Mouse (Mus musculus) stomach, embryonic 16.5 days (tissue): ENCODE measurements around the gene Tmem251. TPM values are rescaled to one million over a fixed set of nuclear protein-coding genes. Genes with fewer than 3 reads are reported as not detected.

ENCODE experiments used
- ATAC-seq: fragments of 200-750 bp; cut with Nextera tagmentation; 2 replicates; pipeline ENCODE4 v1.8.0; 2017; ENCODE audit warnings: moderate number of reproducible peaks, moderate TSS enrichment; ENCODE audit not compliant: insufficient read depth, low FRiP score
- H3K27ac ChIP-seq: fragments of 300-500 bp; sonication (generic); 2 replicates; pipeline ENCODE4 v1.5.1; 2014; ENCODE audit warnings: low read length
- H3K27me3 ChIP-seq: fragments of 300-500 bp; sonication (generic); 2 replicates; pipeline ENCODE4 v1.6.1; 2014; ENCODE audit warnings: low read length, control low read depth, mixed read lengths; ENCODE audit not compliant: control insufficient read depth, insufficient read depth
- H3K36me3 ChIP-seq: fragments of 300-500 bp; sonication (generic); 2 replicates; pipeline ENCODE4 v1.6.1; 2014; ENCODE audit warnings: low read length; ENCODE audit not compliant: control insufficient read depth, insufficient read depth
- H3K4me1 ChIP-seq: fragments of 300-500 bp; sonication (generic); 2 replicates; pipeline ENCODE4 v1.6.1; 2014; ENCODE audit warnings: low read length, control low read depth, mixed read lengths; ENCODE audit not compliant: control insufficient read depth, insufficient read depth
- H3K4me2 ChIP-seq: fragments of 300-500 bp; sonication (generic); 2 replicates; pipeline ENCODE4 v1.6.1; 2014; ENCODE audit warnings: low read depth, low read length, mixed read lengths
- H3K4me3 ChIP-seq: fragments of 300-500 bp; sonication (generic); replicated peaks from 2 replicates; pipeline ENCODE4 v1.5.1; 2014; ENCODE audit warnings: mild to moderate bottlenecking, low read length
- H3K9ac ChIP-seq: fragments of 300-500 bp; sonication (generic); 2 replicates; pipeline ENCODE4 v1.6.1; 2014; ENCODE audit warnings: low read length
- H3K9me3 ChIP-seq: fragments of 300-500 bp; sonication (generic); replicated peaks from 2 replicates; pipeline ENCODE4 v1.6.1; 2016; ENCODE audit warnings: low read length, control low read depth; ENCODE audit not compliant: control insufficient read depth
- WGBS: fragments of 180-500 bp; shearing (Covaris S2); extraction: QIAGEN DNeasy Blood & Tissue Kit; methylation state at CpG from one replicate; pipeline ENCODE4 v1.1.7; 2014; 5-methylcytosine and 5-hydroxymethylcytosine counted together
- polyA plus RNA-seq: library from polyadenylated mRNA; unstranded; fragments of >200 nt; fragmentation: Nextera tagmentation; extraction: Ambion mirVana; gene quantifications from 2 replicates; pipeline ENCODE4 v1.2.1, GENCODE M21; 2015

Gene Tmem251
- polyA plus RNA-seq, 1 experiment from 2014 or later = 9.6 TPM

DNA sequence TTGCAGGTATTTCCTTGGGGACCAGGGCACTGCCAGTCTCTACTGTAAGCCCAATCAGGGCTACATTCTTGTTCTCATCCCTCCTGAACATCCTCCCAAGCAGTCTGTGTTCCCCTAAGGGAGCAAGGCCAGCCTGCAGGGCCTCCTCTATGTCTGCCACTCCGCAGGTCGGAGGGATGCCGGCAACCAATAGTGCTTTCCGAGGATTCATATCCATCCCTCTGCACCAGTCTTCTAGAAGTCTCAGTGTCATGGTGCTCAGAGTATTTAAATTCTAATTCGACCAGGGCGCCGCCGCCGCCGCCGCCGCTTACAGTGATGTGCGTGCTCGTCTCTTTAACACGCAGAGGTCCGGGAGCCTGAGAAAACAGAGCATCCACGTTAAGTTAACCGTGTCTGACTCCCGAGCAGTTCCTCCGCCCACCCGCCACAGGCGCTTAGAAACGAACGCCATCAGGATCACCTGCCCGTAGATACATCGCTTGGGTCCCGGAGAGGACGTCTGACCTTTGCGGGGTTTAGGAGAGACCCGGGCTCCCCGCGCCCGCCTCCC lies 450 bp upstream of the Tmem251 start:
- H3K9ac ChIP-seq = peak overlapping the region; percentile 91
- H3K4me3 ChIP-seq = peak overlapping the region; percentile 84
- no peaks in the 10 kb centered on the region for H3K27me3 ChIP-seq
- H3K4me2 ChIP-seq = peak overlapping the region; percentile 93
- WGBS = under 1% methylated on average over 33 of the region's 33 CpGs
- H3K9me3 ChIP-seq = no peaks in the 10 kb centered on the region
- H3K27ac ChIP-seq = peak overlapping the region; percentile 95
- H3K36me3 ChIP-seq = no peaks in the 10 kb centered on the region
- H3K4me1 ChIP-seq = peaks cover 14% of the 10 kb centered on the region
- peak; percentile 55; the same call in 1 of the 2 replicates for ATAC-seq

DNA sequence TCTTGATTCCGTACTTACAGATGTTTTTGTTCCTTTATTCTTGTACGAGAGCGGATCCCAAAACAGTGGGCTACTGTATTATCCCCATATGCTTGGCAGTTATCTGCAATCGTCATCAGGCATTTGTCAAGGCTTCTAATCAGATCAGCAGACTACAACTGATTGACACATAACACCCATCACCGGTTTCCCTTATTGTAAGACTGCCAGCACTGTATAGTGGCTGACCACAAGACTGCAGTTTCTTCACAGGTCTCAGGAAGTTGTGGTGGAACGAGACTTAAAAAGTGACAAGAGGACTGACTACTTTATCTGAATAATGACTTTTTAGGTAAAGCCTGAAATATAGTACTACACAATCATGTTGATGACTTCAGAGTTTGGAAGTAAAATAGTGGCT lies 1.3 kb downstream of the Tmem251 start:
- Histone ChIP-seq H3K4me1 (peaks cover 14% of the 10 kb centered on the region), H3K4me3 (peak overlapping the region; percentile 84; the same call in 1 of the 2 replicates), H3K9me3 (no peaks in the 10 kb centered on the region), H3K36me3 (no peaks in the 10 kb centered on the region), H3K27ac (no peak overlapping the region), H3K4me2 (peak overlapping the region; percentile 93; the same call in 1 of the 2 replicates), H3K9ac (no peak overlapping the region), H3K27me3 (no peaks in the 10 kb centered on the region)
- no peak for ATAC-seq
- WGBS = 57% methylated on average over 6 of the region's 6 CpGs

DNA sequence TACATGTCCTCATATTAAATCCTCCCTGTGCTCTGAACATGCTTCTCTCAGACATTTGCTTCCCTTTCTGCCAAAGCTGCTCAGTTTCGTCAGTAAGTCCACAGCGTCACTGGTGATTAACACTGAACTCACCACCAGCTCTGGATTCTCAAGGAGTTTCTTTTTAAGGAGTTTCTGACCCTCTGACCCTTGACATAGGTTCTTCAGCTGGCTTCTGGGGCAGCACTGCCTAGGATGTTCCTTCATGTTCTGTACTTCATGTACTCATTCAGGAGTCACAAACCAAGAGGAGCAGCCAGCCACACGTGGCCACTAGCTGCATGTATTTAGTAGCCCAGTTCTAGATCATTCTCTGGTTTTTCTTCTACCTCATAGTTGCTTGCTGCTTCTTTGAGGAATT lies 4.7 kb downstream of the Tmem251 start:
- no peak overlapping the region for H3K4me2 ChIP-seq
- no peaks in the 10 kb centered on the region for H3K9me3 ChIP-seq
- H3K27me3 ChIP-seq = no peaks in the 10 kb centered on the region
- no peak overlapping the region for H3K9ac ChIP-seq
- H3K27ac ChIP-seq = no peak overlapping the region
- H3K4me3 ChIP-seq = no peak overlapping the region
- 0 out of 2 replicates have a peak, but pooled peaks cover 5% of the 10 kb centered on the region for H3K4me1 ChIP-seq
- H3K36me3 ChIP-seq = no peaks in the 10 kb centered on the region
- 80% methylated on average over 3 of the region's 3 CpGs for WGBS
- ATAC-seq = no peak

DNA sequence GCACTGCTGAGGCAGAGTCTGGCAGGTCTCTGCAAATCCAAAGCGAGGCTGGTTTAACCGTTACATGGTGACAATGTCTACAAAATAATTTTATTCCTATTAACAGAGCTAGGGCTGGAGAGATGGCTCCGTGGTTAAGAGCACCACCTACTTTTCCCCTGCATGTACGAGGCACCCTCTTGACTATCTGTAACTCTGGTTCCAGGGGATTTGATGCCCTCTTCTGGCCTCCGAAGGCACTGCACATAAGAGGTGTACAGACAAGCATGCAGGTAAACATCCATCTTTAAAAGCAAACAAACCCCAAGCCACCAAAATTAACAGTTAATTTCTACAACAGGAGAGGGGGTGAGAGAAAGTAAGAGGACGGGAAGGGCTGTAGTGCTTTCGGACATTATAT lies 12.7 kb downstream of the Tmem251 start:
- Histone ChIP-seq H3K4me1 (peaks cover 17% of the 10 kb centered on the region), H3K27me3 (no peaks in the 10 kb centered on the region), H3K9me3 (no peaks in the 10 kb centered on the region), H3K4me3 (peak overlapping the region; percentile 80), H3K4me2 (peak overlapping the region; percentile 89), H3K36me3 (no peaks in the 10 kb centered on the region), H3K9ac (peak overlapping the region; percentile 81; the same call in 1 of the 2 replicates), H3K27ac (no peak overlapping the region)
- no peak for ATAC-seq
- WGBS = 77% methylated on average over 7 of the region's 7 CpGs

DNA sequence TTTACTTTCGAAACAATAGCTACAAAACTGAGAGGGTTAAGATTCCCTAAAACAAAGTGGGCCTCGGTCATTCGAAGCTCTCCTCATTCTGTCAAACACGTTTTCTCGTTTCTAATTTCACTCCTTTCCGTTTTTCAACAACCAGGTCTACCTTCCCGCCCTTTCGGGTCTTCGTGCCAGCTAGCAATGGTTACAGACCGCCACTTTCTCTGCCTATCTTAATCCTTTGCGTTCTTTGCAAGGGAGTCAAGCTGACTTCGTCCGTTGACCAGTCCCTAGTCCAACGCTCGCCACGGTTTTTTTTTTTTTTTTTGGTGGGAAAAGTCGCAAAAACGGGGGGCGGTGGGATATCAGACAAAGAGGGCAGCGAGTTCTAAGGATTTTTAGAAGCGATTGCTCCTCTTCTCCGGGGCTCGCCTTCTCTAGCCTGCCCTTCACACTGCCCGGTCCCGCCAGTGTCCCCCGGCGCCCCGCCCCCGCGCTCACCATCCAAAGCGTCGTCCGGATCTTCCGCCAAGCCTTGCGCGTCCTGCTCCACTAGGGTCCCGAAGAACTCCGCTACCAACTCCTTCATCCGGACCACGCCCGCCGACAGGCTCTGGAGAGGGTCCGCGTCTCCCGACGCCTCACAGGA lies 13.6 kb downstream of the Tmem251 start:
- no peaks in the 10 kb centered on the region for H3K9me3 ChIP-seq
- no peaks in the 10 kb centered on the region for H3K27me3 ChIP-seq
- peak overlapping the region; percentile 89 for H3K4me2 ChIP-seq
- WGBS = 1% methylated on average over 46 of the region's 46 CpGs
- H3K4me1 ChIP-seq = peaks cover 17% of the 10 kb centered on the region
- peak; percentile 88 for ATAC-seq
- H3K36me3 ChIP-seq = peaks cover under 1% of the 10 kb centered on the region; the same call in 1 of the 2 replicates
- H3K9ac ChIP-seq = peak overlapping the region; percentile 81
- peak overlapping the region; percentile 80 for H3K4me3 ChIP-seq
- peak overlapping the region; percentile 93 for H3K27ac ChIP-seq

DNA sequence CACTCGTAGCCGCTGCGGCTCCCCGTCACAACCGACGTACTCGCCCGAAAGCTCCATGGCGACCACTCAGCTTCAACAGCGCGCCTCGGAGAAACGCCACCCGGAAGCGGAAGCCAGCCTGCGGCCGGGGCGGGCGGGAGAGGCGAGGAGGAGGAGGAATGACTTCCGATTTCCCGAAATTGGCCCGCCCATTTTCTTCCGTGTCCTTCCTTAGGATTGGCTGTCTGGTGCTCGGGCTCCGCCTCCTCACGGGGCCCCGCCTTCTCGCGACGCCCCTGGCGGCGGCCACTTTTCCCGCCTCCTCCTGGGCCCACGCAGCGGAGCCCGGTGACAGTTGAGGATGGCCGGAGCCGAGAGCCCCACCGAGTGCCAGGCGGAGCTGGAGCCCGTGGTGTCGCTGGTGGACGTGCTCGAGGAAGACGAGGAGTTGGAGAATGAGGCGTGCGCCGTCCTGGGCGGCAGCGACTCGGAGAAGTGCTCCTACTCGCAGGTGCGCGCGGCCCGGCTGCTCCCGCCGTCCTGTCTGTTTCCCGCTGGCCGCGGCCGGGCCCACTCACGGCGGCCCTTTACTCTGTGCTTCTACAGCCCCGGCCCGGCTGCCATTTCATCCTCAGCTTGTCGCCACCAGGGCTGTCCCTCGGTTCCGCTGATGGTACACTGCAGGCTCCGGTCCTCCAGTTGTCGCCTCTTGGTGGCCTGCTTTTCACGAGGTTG lies 14.3 kb downstream of the Tmem251 start, which contains the start of the genes Gm28051, Gon7 and Ubr7:
TSS of gene Gm28051 (minus strand) at position 77 of the 714 bp plus-strand sequence.
TSS of gene Gon7 (minus strand) at position 115 of the 714 bp plus-strand sequence.
TSS of gene Ubr7 (plus strand) at position 279 of the 714 bp plus-strand sequence.
- Histone ChIP-seq H3K4me3 (peak within 1 kb of the TSS; percentile 80), H3K27ac (peak within 1 kb of the TSS; percentile 93), H3K9me3 (no peaks in the 10 kb centered on the region), H3K9ac (peak within 1 kb of the TSS; percentile 85), H3K27me3 (no peaks in the 10 kb centered on the region), H3K4me1 (peaks cover 17% of the 10 kb centered on the region), H3K4me2 (peak within 1 kb of the TSS; percentile 89), H3K36me3 (peaks cover 3% of the 10 kb centered on the region; the same call in 1 of the 2 replicates)
- ATAC-seq = peak; percentile 98
- WGBS = under 1% methylated on average over 73 of the region's 73 CpGs

DNA sequence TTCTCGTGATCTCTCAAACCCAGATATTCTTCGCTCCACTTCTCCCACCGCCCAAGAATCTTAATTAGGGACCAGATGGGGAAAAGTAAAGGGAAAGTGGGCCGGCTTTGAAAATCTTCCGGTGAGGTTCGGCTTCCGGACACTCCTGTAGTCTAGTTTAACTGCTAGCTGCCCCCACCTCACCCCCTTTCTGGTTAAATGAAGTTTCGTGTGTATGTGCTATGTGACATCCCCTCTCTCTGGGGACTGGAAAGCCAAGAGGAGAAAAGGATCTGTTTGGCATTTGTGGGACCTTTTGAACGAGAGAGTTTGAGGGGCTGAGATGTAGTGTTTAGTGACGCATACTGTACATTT lies 14.8 kb downstream of the Tmem251 start, which contains the start of gene Gm20604:
TSS of gene Gm20604 (minus strand) at position 270 of the 354 bp plus-strand sequence.
- Histone ChIP-seq H3K27ac (peak within 1 kb of the TSS; percentile 93), H3K9me3 (no peaks in the 10 kb centered on the region), H3K4me2 (peak within 1 kb of the TSS; percentile 89), H3K27me3 (no peaks in the 10 kb centered on the region), H3K4me1 (peaks cover 17% of the 10 kb centered on the region), H3K4me3 (peak within 1 kb of the TSS; percentile 80), H3K36me3 (peaks cover 3% of the 10 kb centered on the region; the same call in 1 of the 2 replicates), H3K9ac (peak within 1 kb of the TSS; percentile 85)
- under 1% methylated on average over 10 of the region's 10 CpGs for WGBS
- ATAC-seq = no peak

DNA sequence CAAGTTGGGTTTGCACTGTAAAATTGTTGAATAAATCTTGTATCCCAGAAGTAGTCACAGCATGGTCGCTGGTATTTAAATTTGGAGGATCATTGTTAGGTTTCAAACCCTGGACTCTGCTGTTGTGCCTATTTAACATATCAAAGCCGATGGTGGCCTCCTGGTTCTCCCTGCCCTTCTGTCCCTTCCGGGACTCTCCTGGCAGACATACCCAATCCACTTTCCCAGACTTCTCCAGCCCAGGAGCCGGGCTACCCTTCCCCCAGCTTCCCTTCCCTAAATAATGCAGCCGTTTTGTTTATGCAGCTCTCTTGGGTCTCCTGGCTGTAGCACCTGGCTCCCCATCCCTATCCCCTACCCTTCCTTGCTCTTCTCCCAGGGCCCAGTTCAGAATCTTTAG lies 15.4 kb downstream of the Tmem251 start:
- no peak for ATAC-seq
- peak overlapping the region; percentile 80 for H3K4me3 ChIP-seq
- 4% methylated on average over 5 of the region's 5 CpGs for WGBS
- H3K27ac ChIP-seq = peak overlapping the region; percentile 78; the same call in 1 of the 2 replicates
- peaks cover 17% of the 10 kb centered on the region for H3K4me1 ChIP-seq
- peaks cover 3% of the 10 kb centered on the region; the same call in 1 of the 2 replicates for H3K36me3 ChIP-seq
- H3K9ac ChIP-seq = peak overlapping the region; percentile 85
- peak overlapping the region; percentile 70 for H3K4me2 ChIP-seq
- no peaks in the 10 kb centered on the region for H3K27me3 ChIP-seq
- H3K9me3 ChIP-seq = no peaks in the 10 kb centered on the region
